Mouse (Mus musculus) liver, embryonic 11.5 days (tissue): ENCODE results near the gene Mrgpra4. TPM values are rescaled to one million over a fixed set of nuclear protein-coding genes. Genes with fewer than 3 reads are reported as not detected.

ENCODE experiments used
- ATAC-seq: fragments of 200-750 bp; cut with Nextera tagmentation; replicated peaks from 2 replicates; pipeline ENCODE4 v1.8.0; 2017; ENCODE audit warnings: moderate number of reproducible peaks, mild to moderate bottlenecking, moderate TSS enrichment, moderate library complexity; ENCODE audit not compliant: low FRiP score
- DNase-seq: peaks from one replicate; pipeline ENCODE4 v3.0.0-alpha.2; 2017; ENCODE audit warnings: low spot score
- H3K27ac ChIP-seq: fragments of 300-500 bp; sonication (generic); 2 replicates; pipeline ENCODE4 v1.5.1; 2014; ENCODE audit warnings: mild to moderate bottlenecking, low read depth, low read length, control low read depth
- H3K27me3 ChIP-seq: fragments of 300-500 bp; sonication (generic); replicated peaks from 2 replicates; pipeline ENCODE4 v1.6.1; 2014; ENCODE audit warnings: low read length, mixed read lengths; ENCODE audit not compliant: control insufficient read depth, insufficient read depth
- H3K36me3 ChIP-seq: fragments of 300-500 bp; sonication (generic); 2 replicates; pipeline ENCODE4 v1.6.1; 2014; ENCODE audit warnings: mild to moderate bottlenecking, low read length, moderate library complexity, mixed read lengths; ENCODE audit not compliant: control insufficient read depth, insufficient read depth
- H3K4me1 ChIP-seq: fragments of 300-500 bp; sonication (generic); replicated peaks from 2 replicates; pipeline ENCODE4 v1.6.1; 2014; ENCODE audit warnings: low read length, mixed read lengths; ENCODE audit not compliant: control insufficient read depth, insufficient read depth
- H3K4me2 ChIP-seq: fragments of 300-500 bp; sonication (generic); 2 replicates; pipeline ENCODE4 v1.6.1; 2014; ENCODE audit warnings: mild to moderate bottlenecking, control low read depth, moderate library complexity
- H3K4me3 ChIP-seq: fragments of 300-500 bp; sonication (generic); 2 replicates; pipeline ENCODE4 v1.5.1; 2014; ENCODE audit warnings: low read depth, low read length, control low read depth
- H3K9ac ChIP-seq: fragments of 300-500 bp; sonication (generic); 2 replicates; pipeline ENCODE4 v1.6.1; 2014; ENCODE audit warnings: low read depth, low read length, control low read depth
- H3K9me3 ChIP-seq: fragments of 300-500 bp; sonication (generic); 2 replicates; pipeline ENCODE4 v1.6.1; 2016; ENCODE audit warnings: low read length, inconsistent platforms, mixed read lengths; ENCODE audit not compliant: control insufficient read depth
- WGBS: fragments of 180-500 bp; shearing (Covaris S2); extraction: QIAGEN DNeasy Blood & Tissue Kit; methylation state at CpG from one replicate; pipeline ENCODE4 v1.1.7; 2014; 5-methylcytosine and 5-hydroxymethylcytosine counted together
- polyA plus RNA-seq: library from polyadenylated mRNA; unstranded; fragments of >200 nt; fragmentation: Nextera tagmentation; extraction: Ambion mirVana; gene quantifications from 2 replicates; pipeline ENCODE4 v1.2.1, GENCODE M21; 2014

Mrgpra4 gene
- not detected in 2 replicates for polyA plus RNA-seq

GRCm38 (mm10) chr7:47981995-47982394, at the start of gene Mrgpra4:
Gene Mrgpra4, minus strand, starts transcription at chr7:47982095.
- no peak within 1 kb of the TSS for H3K27ac ChIP-seq
- no peak within 1 kb of the TSS for H3K4me3 ChIP-seq
- 60% methylated on average over 1 of the region's 1 CpGs for WGBS
- ATAC-seq (no peak), DNase-seq (no peak)
- no peaks in the 10 kb centered on the region for H3K9me3 ChIP-seq
- no peaks in the 10 kb centered on the region for H3K36me3 ChIP-seq
- H3K4me1 ChIP-seq, result no peaks in the 10 kb centered on the region
- H3K27me3 ChIP-seq, result no peaks in the 10 kb centered on the region
- no peak within 1 kb of the TSS for H3K9ac ChIP-seq
- H3K4me2 ChIP-seq, result no peak within 1 kb of the TSS

- Histone ChIP-seq H3K9me3 (no peaks in the 10 kb centered on the region), H3K9ac (no peak within 1 kb of the TSS), H3K36me3 (no peaks in the 10 kb centered on the region), H3K4me3 (no peak within 1 kb of the TSS), H3K4me2 (no peak within 1 kb of the TSS), H3K27me3 (no peaks in the 10 kb centered on the region), H3K27ac (no peak within 1 kb of the TSS), H3K4me1 (no peaks in the 10 kb centered on the region)
- 70% methylated on average over 3 of the region's 3 CpGs for WGBS
- no peak for DNase-seq
- no peak for ATAC-seq
Observed at GRCm38 (mm10) chr7:48027497-48027896, 45.6 kb upstream of the Mrgpra4 start, which contains the start of gene Mrgprx1. Gene Mrgprx1, minus strand, starts transcription at chr7:48027597.

GRCm38 (mm10) chr7:48017874-48018273, 36.0 kb upstream of the Mrgpra4 start:
- DNase-seq (no peak), ATAC-seq (no peak)
- Histone ChIP-seq H3K4me1 (no peaks in the 10 kb centered on the region), H3K4me2 (no peak overlapping the region), H3K9me3 (no peaks in the 10 kb centered on the region), H3K4me3 (no peak overlapping the region), H3K27ac (no peak overlapping the region), H3K9ac (no peak overlapping the region), H3K27me3 (no peaks in the 10 kb centered on the region), H3K36me3 (no peaks in the 10 kb centered on the region)
- WGBS, result 42% methylated on average over 2 of the region's 2 CpGs

GRCm38 (mm10) chr7:47995689-47996088, 13.8 kb upstream of the Mrgpra4 start:
- Histone ChIP-seq H3K36me3 (no peaks in the 10 kb centered on the region), H3K4me1 (no peaks in the 10 kb centered on the region), H3K27me3 (no peaks in the 10 kb centered on the region), H3K9me3 (no peaks in the 10 kb centered on the region), H3K9ac (no peak overlapping the region), H3K27ac (no peak overlapping the region), H3K4me3 (no peak overlapping the region), H3K4me2 (no peak overlapping the region)
- 46% methylated on average over 3 of the region's 3 CpGs for WGBS
- ATAC-seq, result no peak
- no peak for DNase-seq

GRCm38 (mm10) chr7:47986752-47987151, 4.9 kb upstream of the Mrgpra4 start:
- WGBS, result 53% methylated on average over 1 of the region's 1 CpGs
- Histone ChIP-seq H3K4me3 (no peak overlapping the region), H3K27ac (no peak overlapping the region), H3K36me3 (no peaks in the 10 kb centered on the region), H3K4me1 (no peaks in the 10 kb centered on the region), H3K4me2 (no peak overlapping the region), H3K27me3 (no peaks in the 10 kb centered on the region), H3K9ac (no peak overlapping the region), H3K9me3 (no peaks in the 10 kb centered on the region)
- no peak for ATAC-seq
- no peak for DNase-seq

Other genes with a start within 250 kb of the Mrgpra4 start
- not detected in 2 replicates for gene Mrgprx1, start 45.5 kb upstream of the Mrgpra4 start, polyA plus RNA-seq
- gene Mrgprb5, start 186.9 kb upstream of the Mrgpra4 start, polyA plus RNA-seq, result not detected in 2 replicates
- gene Mrgprb4, start 217.2 kb upstream of the Mrgpra4 start, polyA plus RNA-seq, result not detected in 2 replicates